Mouse (Mus musculus) thymus, adult 2 months (tissue): ENCODE measurements around the gene 2310033P09Rik. TPM values are rescaled to one million over a fixed set of nuclear protein-coding genes. Genes with fewer than 3 reads are reported as not detected.

ENCODE experiments used
- DNase-seq: peaks from one replicate; pipeline ENCODE4 v3.0.0; 2021
- H3K27ac ChIP-seq: fragments of 200-500 bp; 2 replicates; pipeline ENCODE4 v1.5.1; 2012; ENCODE audit warnings: low read length, control low read depth; ENCODE audit not compliant: control insufficient read depth, insufficient read depth
- H3K27me3 ChIP-seq: fragments of 200-500 bp; 2 replicates; pipeline ENCODE4 v1.6.1; 2012; ENCODE audit warnings: mild to moderate bottlenecking, low read length, moderate library complexity, mixed read lengths; ENCODE audit not compliant: control insufficient read depth, insufficient read depth
- H3K36me3 ChIP-seq: fragments of 200-500 bp; 2 replicates; pipeline ENCODE4 v1.6.1; 2012; ENCODE audit warnings: mild to moderate bottlenecking, low read length, moderate library complexity; ENCODE audit not compliant: control insufficient read depth, insufficient read depth
- H3K4me1 ChIP-seq: fragments of 200-500 bp; replicated peaks from 2 replicates; pipeline ENCODE4 v1.6.1; 2012; ENCODE audit warnings: low read length; ENCODE audit not compliant: control insufficient read depth, insufficient read depth
- H3K4me3 ChIP-seq: fragments of 200-500 bp; 2 replicates; pipeline ENCODE4 v1.5.1; 2012; ENCODE audit warnings: mild to moderate bottlenecking, low read length, control low read depth, moderate library complexity; ENCODE audit not compliant: control insufficient read depth, insufficient read depth
- CTCF ChIP-seq: fragments of 200-500 bp; IDR thresholded peaks from 2 replicates; pipeline ENCODE4 v1.5.1; 2012; ENCODE audit warnings: mild to moderate bottlenecking, control low read depth, low read length, moderate library complexity, borderline replicate concordance; ENCODE audit not compliant: control insufficient read depth, poor library complexity, insufficient read depth; ENCODE audit errors: extremely low read depth
- POLR2A ChIP-seq: fragments of 200-500 bp; IDR thresholded peaks from 2 replicates; pipeline ENCODE4 v1.6.1; 2012; ENCODE audit warnings: mild to moderate bottlenecking, low read length, control low read depth, moderate library complexity; ENCODE audit not compliant: control insufficient read depth, poor library complexity, insufficient read depth; ENCODE audit errors: extremely low read depth
- WGBS: fragments of 180-500 bp; shearing (Covaris S2); methylation state at CpG from one replicate; pipeline ENCODE4 v1.1.7; 2018; 5-methylcytosine and 5-hydroxymethylcytosine counted together
- polyA plus RNA-seq: library from polyadenylated mRNA; depleted of rRNA; stranded (reverse); fragments of >200 nt; gene quantifications from 2 replicates; pipeline ENCODE4 v1.2.3, GENCODE M21; 2012

2310033P09Rik gene
- polyA plus RNA-seq, 1 experiment, result 30.5 TPM

DNA sequence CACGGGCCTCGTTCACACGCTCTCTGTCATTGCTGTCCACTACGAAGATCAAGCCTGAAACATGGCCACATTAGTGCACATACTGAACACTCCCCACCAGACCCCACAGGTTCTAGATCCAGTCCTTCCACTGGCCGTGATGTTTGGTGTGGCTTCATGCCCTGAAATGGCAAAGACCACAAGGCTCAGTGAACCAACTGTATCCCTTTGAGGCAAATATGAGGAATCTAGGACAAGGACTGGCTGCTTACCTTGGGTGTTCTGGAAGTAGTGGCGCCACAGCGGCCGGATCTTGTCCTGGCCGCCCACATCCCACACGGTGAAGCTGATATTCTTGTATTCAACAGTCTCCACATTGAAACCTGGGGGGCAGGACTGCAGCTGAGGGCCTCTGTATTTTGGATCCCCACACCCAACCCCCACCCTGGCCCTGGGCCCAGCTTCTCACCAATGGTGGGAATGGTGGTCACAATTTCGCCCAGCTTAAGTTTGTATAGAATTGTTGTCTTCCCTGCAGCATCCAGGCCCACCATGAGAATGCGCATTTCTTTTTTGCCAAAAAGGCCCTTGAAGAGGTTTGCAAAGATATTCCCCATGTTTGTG lies 4.9 kb downstream of the 2310033P09Rik start:
- Histone ChIP-seq H3K4me3 (no peak overlapping the region), H3K27me3 (no peaks in the 10 kb centered on the region), H3K4me1 (peaks cover 18% of the 10 kb centered on the region), H3K27ac (no peak overlapping the region), H3K36me3 (peaks cover 14% of the 10 kb centered on the region)
- TF ChIP-seq POLR2A, result no peak
- TF ChIP-seq CTCF, result no peak
- 94% methylated on average over 12 of the region's 12 CpGs for WGBS
- no peak for DNase-seq

DNA sequence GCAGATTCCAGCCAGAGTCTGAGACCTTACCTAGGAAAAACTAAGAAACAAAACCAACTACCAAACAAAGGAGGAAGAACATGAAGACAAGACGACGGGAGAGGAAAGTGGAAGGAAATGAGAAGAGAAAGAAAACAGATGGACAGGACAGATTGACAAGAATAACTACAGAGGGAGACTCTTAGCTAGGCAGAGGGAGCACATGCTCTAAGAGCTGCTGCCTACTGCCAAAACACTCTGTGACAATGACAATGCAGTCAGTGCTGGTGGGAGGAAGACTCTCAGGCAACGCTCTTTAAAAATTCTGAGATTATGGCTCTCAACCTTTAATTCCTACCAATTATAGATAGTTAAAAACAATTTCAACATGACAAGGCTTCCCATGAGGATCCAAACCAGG lies 8.8 kb downstream of the 2310033P09Rik start:
- no peak for TF ChIP-seq CTCF
- TF ChIP-seq POLR2A, result no peak
- no peak for DNase-seq
- 69% methylated on average over 3 of the region's 3 CpGs for WGBS
- Histone ChIP-seq H3K36me3 (no peaks in the 10 kb centered on the region), H3K27ac (no peak overlapping the region), H3K4me3 (no peak overlapping the region), H3K4me1 (peaks cover 10% of the 10 kb centered on the region), H3K27me3 (no peaks in the 10 kb centered on the region)

DNA sequence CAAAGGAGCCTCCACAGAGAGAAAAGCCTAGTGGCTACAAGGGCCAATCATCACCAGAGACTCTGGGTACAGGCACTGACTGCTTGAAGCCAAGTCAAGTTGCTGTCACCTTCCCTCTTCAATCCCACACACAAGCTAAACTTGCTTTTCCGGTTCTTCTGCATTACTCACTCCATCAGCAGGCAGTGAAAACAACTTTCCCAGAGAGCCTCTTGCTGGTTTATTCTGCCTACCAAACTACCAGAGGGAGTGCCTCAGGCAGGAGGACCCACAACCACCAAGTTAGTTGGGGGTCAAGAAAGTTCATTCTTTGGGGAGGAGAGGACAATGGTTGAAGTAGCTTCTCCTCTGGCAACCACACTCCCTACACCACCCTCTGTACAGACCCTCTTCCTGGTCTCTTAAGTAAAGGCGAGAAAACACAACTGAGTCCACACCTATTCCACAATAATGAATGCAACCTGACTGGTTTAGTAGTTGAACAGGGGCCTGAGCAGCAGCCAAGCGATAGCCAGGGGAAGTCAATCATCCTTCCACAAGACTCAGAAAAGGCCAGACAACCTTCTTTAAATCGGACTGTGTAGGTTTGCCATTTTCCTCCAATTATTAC lies 10.4 kb downstream of the 2310033P09Rik start:
- Histone ChIP-seq H3K36me3 (no peaks in the 10 kb centered on the region), H3K27me3 (no peaks in the 10 kb centered on the region), H3K4me3 (no peak overlapping the region), H3K4me1 (peaks cover 3% of the 10 kb centered on the region; the same call in 1 of the 2 replicates), H3K27ac (no peak overlapping the region)
- TF ChIP-seq POLR2A (no peak), CTCF (no peak)
- WGBS, result 94% methylated on average over 4 of the region's 4 CpGs
- no peak for DNase-seq

DNA sequence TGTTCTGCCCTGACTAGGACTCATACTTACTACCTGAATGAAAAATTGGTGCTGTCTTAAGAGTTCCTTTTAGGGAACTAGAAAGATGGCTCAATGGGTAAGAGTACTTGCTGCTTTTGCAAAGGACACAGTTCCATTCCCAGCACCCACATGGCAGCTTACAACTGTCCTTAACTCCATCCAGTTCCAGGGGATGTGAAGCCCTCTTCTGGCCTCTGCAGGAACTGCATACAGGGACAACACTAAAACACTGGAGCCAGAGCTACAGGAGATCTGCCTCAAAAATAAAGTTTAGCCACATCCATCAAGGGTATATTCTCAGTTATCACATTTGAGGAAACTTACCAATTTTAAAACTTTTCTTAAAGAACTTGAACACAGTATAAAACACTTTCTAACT lies 10.9 kb downstream of the 2310033P09Rik start:
- no peak for TF ChIP-seq CTCF
- no peak for TF ChIP-seq POLR2A
- peaks cover 5% of the 10 kb centered on the region; the same call in 1 of the 2 replicates for H3K4me1 ChIP-seq
- no peak overlapping the region for H3K27ac ChIP-seq
- H3K4me3 ChIP-seq, result no peak overlapping the region
- no peaks in the 10 kb centered on the region for H3K36me3 ChIP-seq
- DNase-seq, result peak; percentile 60
- no peaks in the 10 kb centered on the region for H3K27me3 ChIP-seq

DNA sequence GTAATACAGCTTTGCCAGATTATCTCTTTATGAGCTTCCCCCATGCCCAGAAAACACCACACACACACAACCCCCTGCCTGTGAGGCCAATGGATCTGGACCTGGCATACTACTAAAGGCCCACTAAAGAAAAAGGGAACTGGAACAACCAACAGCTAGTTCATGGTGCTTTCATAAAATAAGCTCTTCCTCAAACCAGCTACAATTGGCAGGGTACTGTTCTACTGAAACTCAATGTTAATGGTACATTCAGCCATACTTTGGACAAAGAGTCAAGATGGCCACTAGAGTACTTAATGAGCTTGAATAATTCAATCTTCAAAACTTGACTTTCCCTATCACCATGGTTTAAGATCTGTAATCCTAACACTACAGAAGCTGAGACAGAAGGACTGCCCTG lies 13.5 kb downstream of the 2310033P09Rik start:
- no peak overlapping the region for H3K27ac ChIP-seq
- H3K4me1 ChIP-seq, result peaks cover 7% of the 10 kb centered on the region
- no peaks in the 10 kb centered on the region for H3K27me3 ChIP-seq
- no peaks in the 10 kb centered on the region for H3K36me3 ChIP-seq
- H3K4me3 ChIP-seq, result no peak overlapping the region
- TF ChIP-seq POLR2A, result no peak
- no peak for TF ChIP-seq CTCF
- DNase-seq, result no peak

DNA sequence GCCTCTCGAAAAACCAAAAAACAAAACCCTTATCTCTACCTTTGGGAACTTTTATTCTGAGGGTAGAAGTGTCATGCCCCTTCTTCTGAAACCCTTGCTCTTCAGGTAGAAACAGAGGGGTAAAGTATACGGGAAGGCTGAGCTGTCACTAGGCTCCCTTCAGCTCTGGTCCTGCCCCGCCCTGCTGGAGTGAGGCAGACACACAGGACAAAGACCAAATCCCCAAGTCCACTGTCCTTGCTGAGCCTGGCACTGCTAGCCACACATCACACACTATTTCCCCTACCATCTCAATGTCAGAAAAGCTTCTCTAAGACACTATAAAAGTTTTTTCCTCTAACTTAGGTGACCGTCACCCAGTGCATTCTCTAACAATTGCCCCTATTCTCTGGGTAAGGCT lies 14.2 kb downstream of the 2310033P09Rik start:
- TF ChIP-seq POLR2A (no peak), CTCF (no peak)
- H3K4me3 ChIP-seq, result no peak overlapping the region
- DNase-seq, result no peak
- H3K27me3 ChIP-seq, result no peaks in the 10 kb centered on the region
- no peak overlapping the region for H3K27ac ChIP-seq
- H3K36me3 ChIP-seq, result no peaks in the 10 kb centered on the region
- 86% methylated on average over 4 of the region's 4 CpGs for WGBS
- H3K4me1 ChIP-seq, result peaks cover 14% of the 10 kb centered on the region

DNA sequence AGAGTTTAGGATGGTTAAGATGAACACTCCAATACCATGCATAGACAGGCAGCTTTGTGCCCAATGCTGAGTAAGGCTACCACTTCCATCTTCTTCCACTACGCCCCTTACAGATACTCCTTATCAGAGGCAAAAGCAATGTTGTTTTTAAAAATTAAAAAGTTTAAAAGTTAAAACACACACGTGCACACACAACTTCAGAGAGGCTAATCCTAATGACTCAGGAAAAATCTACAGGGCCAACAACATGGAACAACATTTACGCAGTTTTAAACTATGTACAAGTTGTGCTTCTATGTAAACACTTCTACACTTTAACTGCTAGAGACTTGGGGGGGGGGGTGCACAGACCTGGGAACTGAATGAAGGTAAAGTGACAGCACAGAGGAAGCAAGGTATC lies 15.9 kb downstream of the 2310033P09Rik start:
- Histone ChIP-seq H3K4me3 (no peak overlapping the region), H3K4me1 (peaks cover 22% of the 10 kb centered on the region), H3K36me3 (no peaks in the 10 kb centered on the region), H3K27ac (no peak overlapping the region), H3K27me3 (no peaks in the 10 kb centered on the region)
- TF ChIP-seq POLR2A (no peak), CTCF (no peak)
- DNase-seq, result no peak
- 80% methylated on average over 3 of the region's 3 CpGs for WGBS

DNA sequence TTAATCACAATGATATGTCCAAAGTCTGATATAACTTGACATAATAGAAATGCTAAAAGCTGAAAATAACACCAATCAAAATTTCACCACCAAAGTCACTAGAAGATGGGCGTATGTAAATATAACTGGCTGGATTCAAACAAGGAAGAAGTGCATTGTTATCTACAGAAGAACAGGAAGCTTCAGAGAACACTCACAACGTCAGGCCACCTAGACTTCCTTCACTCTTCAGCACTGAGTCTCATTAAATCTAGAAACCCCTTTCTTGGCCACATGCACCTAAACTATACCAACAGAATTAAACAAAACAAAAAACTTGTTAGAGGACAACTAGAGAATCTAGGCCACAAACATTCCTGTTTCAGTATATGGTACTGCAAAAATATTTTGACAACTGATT lies 16.3 kb downstream of the 2310033P09Rik start:
- H3K4me1 ChIP-seq, result peaks cover 24% of the 10 kb centered on the region
- H3K27ac ChIP-seq, result no peak overlapping the region
- no peaks in the 10 kb centered on the region for H3K27me3 ChIP-seq
- no peak for DNase-seq
- no peak for TF ChIP-seq CTCF
- TF ChIP-seq POLR2A, result no peak
- no peaks in the 10 kb centered on the region for H3K36me3 ChIP-seq
- no peak overlapping the region for H3K4me3 ChIP-seq
- 15% methylated on average over 2 of the region's 2 CpGs for WGBS
